Mouse (Mus musculus): Measurements from ENCODE around the gene Fubp1. TPM values are rescaled to one million over a fixed set of nuclear protein-coding genes. Genes with fewer than 3 reads are reported as not detected.

The Fubp1 gene
- polyA plus RNA-seq, 1 experiment from 2014 or later, result 482 TPM

- no peak overlapping the region for H3K9ac ChIP-seq (replicated peaks; ENCODE audit: low read length)
- ATAC-seq (replicated peaks; ENCODE audit: insufficient number of reproducible peaks, low FRiP score, low TSS enrichment, low read depth), result no peak
- H3K4me1 ChIP-seq (ENCODE audit: control insufficient read depth, insufficient read depth, low read length), result 0 out of 2 replicates have a peak, but pooled peaks cover 2% of the 10 kb centered on the region
- WGBS, result 91% methylated on average over 10 of the region's 10 CpGs
- H3K36me3 ChIP-seq (replicated peaks; ENCODE audit: control insufficient read depth, insufficient read depth, low read depth, low read length), result no peaks in the 10 kb centered on the region; the same call in 1 of the 2 replicates
- H3K9me3 ChIP-seq (replicated peaks; ENCODE audit: control insufficient read depth, low read length), result no peaks in the 10 kb centered on the region
- H3K4me2 ChIP-seq (ENCODE audit: low read depth, low read length), result no peak overlapping the region
- H3K4me3 ChIP-seq (ENCODE audit: low read depth, low read length), result no peak overlapping the region
- 0 out of 2 replicates have a peak, but pooled peaks cover 2% of the 10 kb centered on the region for H3K27me3 ChIP-seq (ENCODE audit: control insufficient read depth, insufficient read depth, low read length)
- no peak for DNase-seq (ENCODE audit: low spot score)
- H3K27ac ChIP-seq (replicated peaks; ENCODE audit: low read depth, low read length), result no peak overlapping the region
Observed at GRCm38 (mm10) chr3:152271071-152271710, 61.0 kb downstream of the Fubp1 start.

DNA sequence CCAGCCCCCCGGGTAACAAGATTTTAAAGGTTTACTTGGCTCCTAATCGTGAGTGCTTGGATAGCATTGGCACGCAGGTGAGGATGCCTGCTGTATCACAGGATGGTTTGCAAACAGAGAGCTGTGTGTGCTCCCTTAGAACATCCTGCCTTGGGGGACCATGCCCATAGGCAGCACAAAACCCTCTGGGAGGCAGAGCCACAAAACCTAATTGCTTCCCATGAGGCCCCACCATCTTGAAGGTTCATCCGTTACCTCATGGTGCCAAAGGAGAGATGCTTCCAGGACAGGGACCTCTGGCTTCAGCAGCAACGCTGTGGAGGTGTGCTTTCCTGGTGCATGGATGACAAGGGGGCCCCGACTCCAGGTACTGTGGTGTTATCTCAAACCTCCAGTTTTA, 61.7 kb downstream of the Fubp1 start:
- no peak overlapping the region for H3K4me2 ChIP-seq (ENCODE audit: low read depth, low read length)
- no peak for ATAC-seq (replicated peaks; ENCODE audit: insufficient number of reproducible peaks, low FRiP score, low TSS enrichment, low read depth)
- H3K4me3 ChIP-seq (ENCODE audit: low read depth, low read length), result no peak overlapping the region
- H3K9me3 ChIP-seq (replicated peaks; ENCODE audit: control insufficient read depth, low read length), result no peaks in the 10 kb centered on the region
- no peak for DNase-seq (ENCODE audit: low spot score)
- 81% methylated on average over 6 of the region's 6 CpGs for WGBS
- H3K27me3 ChIP-seq (ENCODE audit: control insufficient read depth, insufficient read depth, low read length), result no peaks in the 10 kb centered on the region
- no peak overlapping the region for H3K27ac ChIP-seq (replicated peaks; ENCODE audit: low read depth, low read length)
- H3K9ac ChIP-seq (replicated peaks; ENCODE audit: low read length), result no peak overlapping the region
- H3K4me1 ChIP-seq (ENCODE audit: control insufficient read depth, insufficient read depth, low read length), result no peaks in the 10 kb centered on the region
- H3K36me3 ChIP-seq (replicated peaks; ENCODE audit: control insufficient read depth, insufficient read depth, low read depth, low read length), result no peaks in the 10 kb centered on the region; the same call in 1 of the 2 replicates

DNA sequence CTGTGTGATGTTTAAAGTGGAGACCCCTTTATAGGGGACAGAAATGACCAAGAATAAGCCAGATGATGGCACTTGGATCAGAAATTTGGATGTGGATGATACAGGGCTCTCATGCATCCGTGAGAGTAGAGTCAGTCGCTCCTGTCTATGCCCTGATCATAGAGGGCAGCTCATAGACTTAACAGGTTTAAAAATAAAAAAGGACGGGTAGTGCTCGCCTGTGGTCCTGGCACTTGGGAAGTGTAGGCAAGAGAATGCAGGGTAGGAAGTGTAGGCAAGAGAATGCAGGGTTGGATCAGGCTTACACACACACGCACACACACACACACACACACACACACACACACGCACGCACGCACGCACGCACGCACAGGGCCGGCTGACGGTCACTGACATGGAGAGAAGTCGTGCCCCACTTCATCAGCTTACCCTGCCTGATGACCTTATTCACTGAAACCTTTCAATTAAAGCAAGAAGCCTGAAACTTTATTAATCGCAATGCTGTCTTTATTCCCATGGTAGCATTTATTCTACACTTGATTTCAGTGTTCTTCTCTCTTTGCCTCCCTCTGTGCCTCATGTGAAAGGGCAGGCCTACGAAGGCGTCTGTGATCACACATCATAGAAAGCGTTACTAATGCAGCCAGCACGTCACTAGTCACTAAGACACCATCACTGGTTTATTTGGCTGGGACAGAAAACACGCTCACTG, 62.9 kb downstream of the Fubp1 start:
- Histone ChIP-seq H3K4me1 (ENCODE audit: control insufficient read depth, insufficient read depth, low read length) (no peaks in the 10 kb centered on the region), H3K9me3 (replicated peaks; ENCODE audit: control insufficient read depth, low read length) (no peaks in the 10 kb centered on the region), H3K27me3 (ENCODE audit: control insufficient read depth, insufficient read depth, low read length) (no peaks in the 10 kb centered on the region), H3K27ac (replicated peaks; ENCODE audit: low read depth, low read length) (no peak overlapping the region), H3K4me2 (ENCODE audit: low read depth, low read length) (no peak overlapping the region), H3K9ac (replicated peaks; ENCODE audit: low read length) (no peak overlapping the region), H3K36me3 (replicated peaks; ENCODE audit: control insufficient read depth, insufficient read depth, low read depth, low read length) (no peaks in the 10 kb centered on the region; the same call in 1 of the 2 replicates), H3K4me3 (ENCODE audit: low read depth, low read length) (no peak overlapping the region)
- no peak for DNase-seq (ENCODE audit: low spot score)
- ATAC-seq (replicated peaks; ENCODE audit: insufficient number of reproducible peaks, low FRiP score, low TSS enrichment, low read depth), result no peak
- WGBS, result 88% methylated on average over 20 of the region's 20 CpGs

GRCm38 (mm10) chr3:152275008-152275407, 64.8 kb downstream of the Fubp1 start:
- no peaks in the 10 kb centered on the region for H3K9me3 ChIP-seq (replicated peaks; ENCODE audit: control insufficient read depth, low read length)
- no peaks in the 10 kb centered on the region for H3K4me1 ChIP-seq (ENCODE audit: control insufficient read depth, insufficient read depth, low read length)
- H3K27ac ChIP-seq (replicated peaks; ENCODE audit: low read depth, low read length), result no peak overlapping the region
- H3K4me3 ChIP-seq (ENCODE audit: low read depth, low read length), result no peak overlapping the region
- WGBS, result 73% methylated on average over 8 of the region's 8 CpGs
- no peak overlapping the region for H3K9ac ChIP-seq (replicated peaks; ENCODE audit: low read length)
- DNase-seq (ENCODE audit: low spot score), result no peak
- no peaks in the 10 kb centered on the region; the same call in 1 of the 2 replicates for H3K36me3 ChIP-seq (replicated peaks; ENCODE audit: control insufficient read depth, insufficient read depth, low read depth, low read length)
- no peak overlapping the region for H3K4me2 ChIP-seq (ENCODE audit: low read depth, low read length)
- no peak for ATAC-seq (replicated peaks; ENCODE audit: insufficient number of reproducible peaks, low FRiP score, low TSS enrichment, low read depth)
- H3K27me3 ChIP-seq (ENCODE audit: control insufficient read depth, insufficient read depth, low read length), result no peaks in the 10 kb centered on the region

DNA sequence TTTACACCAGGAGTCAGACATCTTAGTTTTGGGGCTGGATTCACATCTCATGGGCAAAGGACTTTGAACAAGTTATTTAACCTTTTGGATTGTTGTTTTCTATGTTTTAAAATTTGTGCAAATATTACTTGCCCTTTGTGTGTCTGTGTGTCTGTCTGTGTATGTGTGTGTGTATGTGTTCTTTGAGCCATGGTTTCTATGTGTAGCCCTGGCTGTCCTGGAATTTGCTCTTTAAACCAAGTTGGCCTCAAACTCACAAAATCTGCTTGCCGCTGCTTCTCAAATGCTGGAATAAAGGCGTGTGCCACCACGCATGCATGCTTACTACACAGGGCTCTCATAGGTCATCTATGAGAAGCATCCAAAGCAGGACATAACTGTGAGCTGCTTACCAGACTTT, 66.7 kb downstream of the Fubp1 start:
- DNase-seq (ENCODE audit: low spot score), result no peak
- WGBS, result 97% methylated on average over 3 of the region's 3 CpGs

GRCm38 (mm10) chr3:152277912-152278311, 67.7 kb downstream of the Fubp1 start:
- H3K9me3 ChIP-seq (replicated peaks; ENCODE audit: control insufficient read depth, low read length), result no peaks in the 10 kb centered on the region
- WGBS, result 86% methylated on average over 2 of the region's 2 CpGs
- ATAC-seq (replicated peaks; ENCODE audit: insufficient number of reproducible peaks, low FRiP score, low TSS enrichment, low read depth), result no peak
- H3K27ac ChIP-seq (replicated peaks; ENCODE audit: low read depth, low read length), result no peak overlapping the region
- no peak overlapping the region for H3K4me2 ChIP-seq (ENCODE audit: low read depth, low read length)
- no peaks in the 10 kb centered on the region; the same call in 1 of the 2 replicates for H3K36me3 ChIP-seq (replicated peaks; ENCODE audit: control insufficient read depth, insufficient read depth, low read depth, low read length)
- H3K4me1 ChIP-seq (ENCODE audit: control insufficient read depth, insufficient read depth, low read length), result no peaks in the 10 kb centered on the region
- H3K9ac ChIP-seq (replicated peaks; ENCODE audit: low read length), result no peak overlapping the region
- no peak overlapping the region for H3K4me3 ChIP-seq (ENCODE audit: low read depth, low read length)
- H3K27me3 ChIP-seq (ENCODE audit: control insufficient read depth, insufficient read depth, low read length), result no peaks in the 10 kb centered on the region
- DNase-seq (ENCODE audit: low spot score), result no peak

More for the DNA sequence above, 66.7 kb downstream of the Fubp1 start:
- no peaks in the 10 kb centered on the region for H3K4me1 ChIP-seq (ENCODE audit: control insufficient read depth, insufficient read depth, low read length)
- no peak overlapping the region for H3K27ac ChIP-seq (replicated peaks; ENCODE audit: low read depth, low read length)
- H3K27me3 ChIP-seq (ENCODE audit: control insufficient read depth, insufficient read depth, low read length), result no peaks in the 10 kb centered on the region
- no peak for ATAC-seq (replicated peaks; ENCODE audit: insufficient number of reproducible peaks, low FRiP score, low TSS enrichment, low read depth)
- H3K36me3 ChIP-seq (replicated peaks; ENCODE audit: control insufficient read depth, insufficient read depth, low read depth, low read length), result no peaks in the 10 kb centered on the region; the same call in 1 of the 2 replicates
- H3K9me3 ChIP-seq (replicated peaks; ENCODE audit: control insufficient read depth, low read length), result no peaks in the 10 kb centered on the region
- H3K4me3 ChIP-seq (ENCODE audit: low read depth, low read length), result no peak overlapping the region
- H3K4me2 ChIP-seq (ENCODE audit: low read depth, low read length), result no peak overlapping the region
- no peak overlapping the region for H3K9ac ChIP-seq (replicated peaks; ENCODE audit: low read length)

- Histone ChIP-seq H3K27me3 (ENCODE audit: control insufficient read depth, insufficient read depth, low read length) (no peaks in the 10 kb centered on the region), H3K9me3 (replicated peaks; ENCODE audit: control insufficient read depth, low read length) (no peaks in the 10 kb centered on the region), H3K4me1 (ENCODE audit: control insufficient read depth, insufficient read depth, low read length) (no peaks in the 10 kb centered on the region), H3K9ac (replicated peaks; ENCODE audit: low read length) (no peak overlapping the region), H3K4me2 (ENCODE audit: low read depth, low read length) (no peak overlapping the region), H3K27ac (replicated peaks; ENCODE audit: low read depth, low read length) (no peak overlapping the region), H3K4me3 (ENCODE audit: low read depth, low read length) (no peak overlapping the region), H3K36me3 (replicated peaks; ENCODE audit: control insufficient read depth, insufficient read depth, low read depth, low read length) (no peaks in the 10 kb centered on the region; the same call in 1 of the 2 replicates)
- DNase-seq (ENCODE audit: low spot score) (no peak), ATAC-seq (replicated peaks; ENCODE audit: insufficient number of reproducible peaks, low FRiP score, low TSS enrichment, low read depth) (no peak)
- 42% methylated on average over 2 of the region's 2 CpGs for WGBS
Observed at GRCm38 (mm10) chr3:152278431-152278830, 68.2 kb downstream of the Fubp1 start.

GRCm38 (mm10) chr3:152282126-152282525, 71.9 kb downstream of the Fubp1 start:
- no peaks in the 10 kb centered on the region; the same call in 1 of the 2 replicates for H3K36me3 ChIP-seq (replicated peaks; ENCODE audit: control insufficient read depth, insufficient read depth, low read depth, low read length)
- H3K27me3 ChIP-seq (ENCODE audit: control insufficient read depth, insufficient read depth, low read length), result no peaks in the 10 kb centered on the region
- H3K4me2 ChIP-seq (ENCODE audit: low read depth, low read length), result no peak overlapping the region
- no peak overlapping the region for H3K27ac ChIP-seq (replicated peaks; ENCODE audit: low read depth, low read length)
- no peak overlapping the region for H3K4me3 ChIP-seq (ENCODE audit: low read depth, low read length)
- WGBS, result 36% methylated on average over 3 of the region's 3 CpGs
- no peak overlapping the region for H3K9ac ChIP-seq (replicated peaks; ENCODE audit: low read length)
- ATAC-seq (replicated peaks; ENCODE audit: insufficient number of reproducible peaks, low FRiP score, low TSS enrichment, low read depth), result 0 out of 2 replicates have a peak, but pooled peaks have one; percentile 44
- H3K4me1 ChIP-seq (ENCODE audit: control insufficient read depth, insufficient read depth, low read length), result no peaks in the 10 kb centered on the region
- peak; percentile 54 for DNase-seq (ENCODE audit: low spot score)
- no peaks in the 10 kb centered on the region for H3K9me3 ChIP-seq (replicated peaks; ENCODE audit: control insufficient read depth, low read length)
